Mouse (Mus musculus) neural tube, embryonic 13.5 days (tissue): ENCODE measurements at regions not wholly inside any gene's neighbourhood (a gene's known extent, or its start where the extent isn't known, plus 50 kb on each side); places are given as distances from the start of the nearest gene placed in this dataset.
"Not testable (repeated sequence)": the region's sequence is repeated elsewhere in the genome, so short reads cannot be mapped to it uniquely, and the experiment has no call there.

Experiments used
- ATAC-seq: fragments of 200-750 bp; cut with Nextera tagmentation; 2 replicates; pipeline ENCODE4 v1.8.0; 2017; ENCODE audit warnings: low read depth, mild to moderate bottlenecking, moderate TSS enrichment, moderate library complexity
- H3K27ac ChIP-seq: fragments of 300-500 bp; sonication (generic); replicated peaks from 2 replicates; pipeline ENCODE4 v1.5.1; 2015; ENCODE audit warnings: moderate library complexity, mild to moderate bottlenecking, inconsistent platforms
- H3K27me3 ChIP-seq: fragments of 300-500 bp; sonication (generic); 2 replicates; pipeline ENCODE4 v1.6.1; 2015; ENCODE audit warnings: mild to moderate bottlenecking, inconsistent platforms
- H3K36me3 ChIP-seq: fragments of 300-500 bp; sonication (generic); 2 replicates; pipeline ENCODE4 v1.6.1; 2015; ENCODE audit warnings: mild to moderate bottlenecking, inconsistent platforms
- H3K4me1 ChIP-seq: fragments of 300-500 bp; sonication (generic); replicated peaks from 2 replicates; pipeline ENCODE4 v1.6.1; 2015; ENCODE audit warnings: inconsistent platforms
- H3K4me2 ChIP-seq: fragments of 300-500 bp; sonication (generic); 2 replicates; pipeline ENCODE4 v1.6.1; 2015; ENCODE audit warnings: inconsistent platforms, mild to moderate bottlenecking, moderate library complexity
- H3K4me3 ChIP-seq: fragments of 300-500 bp; sonication (generic); 2 replicates; pipeline ENCODE4 v1.5.1; 2015; ENCODE audit warnings: mild to moderate bottlenecking, inconsistent platforms
- H3K9ac ChIP-seq: fragments of 300-500 bp; sonication (generic); 2 replicates; pipeline ENCODE4 v1.6.1; 2015; ENCODE audit warnings: moderate library complexity, mild to moderate bottlenecking, inconsistent platforms
- H3K9me3 ChIP-seq: fragments of 300-500 bp; sonication (generic); 2 replicates; pipeline ENCODE4 v1.6.1; 2016; ENCODE audit warnings: inconsistent platforms
- WGBS: fragments of 180-500 bp; shearing (Covaris S2); methylation state at CpG from one replicate; pipeline ENCODE4 v1.1.7; 2015; 5-methylcytosine and 5-hydroxymethylcytosine counted together

GRCm38 (mm10) chr12:117327086-117327485 lies 189.2 kb upstream of the Rapgef5 start:
- not testable (repeated sequence) for H3K9ac ChIP-seq, H3K4me2 ChIP-seq, H3K4me3 ChIP-seq, H3K9me3 ChIP-seq, H3K36me3 ChIP-seq, H3K27ac ChIP-seq, H3K27me3 ChIP-seq, H3K4me1 ChIP-seq
- peak; percentile 74 for ATAC-seq
- WGBS = 53% methylated on average over 5 of the region's 5 CpGs

GRCm38 (mm10) chr12:117330418-117330817 lies 185.9 kb upstream of the Rapgef5 start:
- Histone ChIP-seq H3K27ac (no peak overlapping the region), H3K36me3 (no peaks in the 10 kb centered on the region), H3K4me3 (no peak overlapping the region), H3K27me3 (no peaks in the 10 kb centered on the region; the same call in 1 of the 2 replicates), H3K4me1 (no peaks in the 10 kb centered on the region), H3K4me2 (no peak overlapping the region), H3K9me3 (0 out of 2 replicates have a peak, but pooled peaks cover 7% of the 10 kb centered on the region), H3K9ac (no peak overlapping the region)
- ATAC-seq = no peak

GRCm38 (mm10) chr12:117336856-117337255 lies 179.4 kb upstream of the Rapgef5 start:
- 71% methylated on average over 4 of the region's 4 CpGs for WGBS
- H3K9ac ChIP-seq = no peak overlapping the region
- no peaks in the 10 kb centered on the region for H3K27me3 ChIP-seq
- no peaks in the 10 kb centered on the region for H3K36me3 ChIP-seq
- no peak for ATAC-seq
- no peaks in the 10 kb centered on the region for H3K9me3 ChIP-seq
- H3K27ac ChIP-seq = no peak overlapping the region
- H3K4me1 ChIP-seq = peaks cover 10% of the 10 kb centered on the region
- H3K4me2 ChIP-seq = no peak overlapping the region
- no peak overlapping the region for H3K4me3 ChIP-seq

GRCm38 (mm10) chr12:117342321-117342720 lies 174.0 kb upstream of the Rapgef5 start:
- H3K27me3 ChIP-seq = no peaks in the 10 kb centered on the region
- H3K9me3 ChIP-seq = no peaks in the 10 kb centered on the region
- no peak for ATAC-seq
- no peak overlapping the region for H3K4me2 ChIP-seq
- 36% methylated on average over 6 of the region's 6 CpGs for WGBS
- H3K27ac ChIP-seq = no peak overlapping the region
- H3K4me3 ChIP-seq = no peak overlapping the region
- no peaks in the 10 kb centered on the region for H3K36me3 ChIP-seq
- peak overlapping the region; percentile 17; the same call in 1 of the 2 replicates for H3K9ac ChIP-seq
- peaks cover 52% of the 10 kb centered on the region for H3K4me1 ChIP-seq

- no peak overlapping the region for H3K9ac ChIP-seq
- no peak overlapping the region for H3K4me3 ChIP-seq
- no peak for ATAC-seq
- 82% methylated on average over 3 of the region's 3 CpGs for WGBS
- no peaks in the 10 kb centered on the region for H3K27me3 ChIP-seq
- no peak overlapping the region for H3K4me2 ChIP-seq
- no peak overlapping the region for H3K27ac ChIP-seq
- peaks cover 58% of the 10 kb centered on the region for H3K4me1 ChIP-seq
- H3K9me3 ChIP-seq = no peaks in the 10 kb centered on the region
- no peaks in the 10 kb centered on the region for H3K36me3 ChIP-seq
Measured at GRCm38 (mm10) chr12:117343121-117343520, 173.2 kb upstream of the Rapgef5 start.

GRCm38 (mm10) chr12:117343605-117344004 lies 172.7 kb upstream of the Rapgef5 start:
- H3K36me3 ChIP-seq, H3K27ac ChIP-seq, H3K9ac ChIP-seq, H3K9me3 ChIP-seq, H3K4me3 ChIP-seq, H3K27me3 ChIP-seq, H3K4me2 ChIP-seq, ATAC-seq: not testable (repeated sequence)
- WGBS = 74% methylated on average over 5 of the region's 5 CpGs
- H3K4me1 ChIP-seq = peaks cover 58% of the 10 kb centered on the region

GRCm38 (mm10) chr12:117344266-117345087 lies 171.8 kb upstream of the Rapgef5 start:
- peak overlapping the region; percentile 94 for H3K27ac ChIP-seq
- peak overlapping the region; percentile 47 for H3K4me2 ChIP-seq
- 23% methylated on average over 11 of the region's 11 CpGs for WGBS
- peak overlapping the region; percentile 49; the same call in 1 of the 2 replicates for H3K9ac ChIP-seq
- H3K4me1 ChIP-seq = peaks cover 58% of the 10 kb centered on the region
- H3K36me3 ChIP-seq = no peaks in the 10 kb centered on the region
- peak; percentile 65 for ATAC-seq
- no peaks in the 10 kb centered on the region for H3K9me3 ChIP-seq
- H3K27me3 ChIP-seq = no peaks in the 10 kb centered on the region
- H3K4me3 ChIP-seq = no peak overlapping the region

- H3K9ac ChIP-seq = peak overlapping the region; percentile 49; the same call in 1 of the 2 replicates
Measured at GRCm38 (mm10) chr12:117345088-117345977, 170.9 kb upstream of the Rapgef5 start.

GRCm38 (mm10) chr12:117346091-117346490 lies 170.2 kb upstream of the Rapgef5 start:
- Histone ChIP-seq H3K36me3 (no peaks in the 10 kb centered on the region), H3K4me1 (peaks cover 56% of the 10 kb centered on the region), H3K4me2 (peak overlapping the region; percentile 47; the same call in 1 of the 2 replicates), H3K9me3 (no peaks in the 10 kb centered on the region), H3K9ac (no peak overlapping the region), H3K27ac (peak overlapping the region; percentile 94; the same call in 1 of the 2 replicates), H3K4me3 (no peak overlapping the region), H3K27me3 (no peaks in the 10 kb centered on the region)
- 80% methylated on average over 2 of the region's 2 CpGs for WGBS
- no peak for ATAC-seq

More at GRCm38 (mm10) chr12:117345088-117345977, 170.9 kb upstream of the Rapgef5 start:
- peaks cover 58% of the 10 kb centered on the region for H3K4me1 ChIP-seq
- 0 out of 2 replicates have a peak overlapping the region, but pooled peaks have one; percentile 14 for H3K4me3 ChIP-seq
- no peaks in the 10 kb centered on the region for H3K27me3 ChIP-seq
- peak overlapping the region; percentile 47 for H3K4me2 ChIP-seq
- ATAC-seq = peak; percentile 94
- peak overlapping the region; percentile 94 for H3K27ac ChIP-seq
- WGBS = 14% methylated on average over 20 of the region's 20 CpGs
- no peaks in the 10 kb centered on the region for H3K9me3 ChIP-seq
- no peaks in the 10 kb centered on the region for H3K36me3 ChIP-seq

GRCm38 (mm10) chr12:117347135-117347534 lies 169.1 kb upstream of the Rapgef5 start:
- Histone ChIP-seq H3K4me1 (peaks cover 51% of the 10 kb centered on the region), H3K27ac (no peak overlapping the region)

GRCm38 (mm10) chr12:117348516-117348915 lies 167.8 kb upstream of the Rapgef5 start:
- no peak for ATAC-seq

More at GRCm38 (mm10) chr12:117347135-117347534, 169.1 kb upstream of the Rapgef5 start:
- Histone ChIP-seq H3K27me3 (no peaks in the 10 kb centered on the region), H3K4me3 (no peak overlapping the region), H3K36me3 (no peaks in the 10 kb centered on the region), H3K4me2 (no peak overlapping the region), H3K9ac (no peak overlapping the region), H3K9me3 (no peaks in the 10 kb centered on the region)
- ATAC-seq = no peak
- WGBS = 63% methylated on average over 3 of the region's 3 CpGs

GRCm38 (mm10) chr12:117351900-117352299 lies 164.4 kb upstream of the Rapgef5 start:
- Histone ChIP-seq H3K4me1 (peaks cover 19% of the 10 kb centered on the region), H3K36me3 (no peaks in the 10 kb centered on the region), H3K9ac (no peak overlapping the region), H3K9me3 (no peaks in the 10 kb centered on the region), H3K4me3 (no peak overlapping the region), H3K4me2 (no peak overlapping the region), H3K27me3 (no peaks in the 10 kb centered on the region), H3K27ac (no peak overlapping the region)
- ATAC-seq = no peak
- WGBS = 4% methylated on average over 5 of the region's 5 CpGs

More at GRCm38 (mm10) chr12:117348516-117348915, 167.8 kb upstream of the Rapgef5 start:
- H3K9me3 ChIP-seq = no peaks in the 10 kb centered on the region
- 92% methylated on average over 3 of the region's 3 CpGs for WGBS
- no peak overlapping the region for H3K27ac ChIP-seq
- H3K27me3 ChIP-seq = no peaks in the 10 kb centered on the region
- H3K4me1 ChIP-seq = peaks cover 46% of the 10 kb centered on the region
- no peaks in the 10 kb centered on the region for H3K36me3 ChIP-seq
- no peak overlapping the region for H3K4me2 ChIP-seq
- H3K4me3 ChIP-seq = no peak overlapping the region
- H3K9ac ChIP-seq = no peak overlapping the region
